Mouse (Mus musculus) liver, adult (tissue): ENCODE data around the gene Rassf4.

Experiments
- GATA4 ChIP-seq: IDR thresholded peaks from 2 replicates; pipeline ENCODE4 v1.6.1; 2014; ENCODE audit warnings: mild to moderate bottlenecking, low read length; ENCODE audit not compliant: insufficient replicate concordance

Rassf4 gene

GRCm38 (mm10) chr6:116653684-116654454 lies 19.9 kb downstream of the Rassf4 start:
- TF ChIP-seq GATA4: no peak

- no peak for TF ChIP-seq GATA4
Measured at GRCm38 (mm10) chr6:116653191-116653590, 20.6 kb downstream of the Rassf4 start.

- TF ChIP-seq GATA4: no peak
Measured at GRCm38 (mm10) chr6:116651437-116652118, 22.2 kb downstream of the Rassf4 start.

GRCm38 (mm10) chr6:116650406-116650805 lies 23.3 kb downstream of the Rassf4 start, which contains the start of gene Depp1:
Gene Depp1 (plus strand): TSS chr6:116650609.
- TF ChIP-seq GATA4: no peak

- TF ChIP-seq GATA4: no peak
Measured at GRCm38 (mm10) chr6:116649811-116650210, 23.9 kb downstream of the Rassf4 start.

GRCm38 (mm10) chr6:116647763-116648162 lies 26.0 kb downstream of the Rassf4 start:
- TF ChIP-seq GATA4: no peak

GRCm38 (mm10) chr6:116644335-116644734 lies 29.4 kb downstream of the Rassf4 start:
- no peak for TF ChIP-seq GATA4

- TF ChIP-seq GATA4: no peak
Measured at GRCm38 (mm10) chr6:116643881-116644280, 29.9 kb downstream of the Rassf4 start.

GRCm38 (mm10) chr6:116642942-116643341 lies 30.8 kb downstream of the Rassf4 start:
- no peak for TF ChIP-seq GATA4

- no peak; the same call in 1 of the 2 replicates for TF ChIP-seq GATA4
Measured at GRCm38 (mm10) chr6:116639663-116640062, 34.1 kb downstream of the Rassf4 start.

- no peak for TF ChIP-seq GATA4
Measured at GRCm38 (mm10) chr6:116638871-116639270, 34.9 kb downstream of the Rassf4 start.

GRCm38 (mm10) chr6:116637496-116637895 lies 36.3 kb downstream of the Rassf4 start:
- TF ChIP-seq GATA4: peak; percentile 34; the same call in 1 of the 2 replicates

GRCm38 (mm10) chr6:116636581-116637235 lies 37.0 kb downstream of the Rassf4 start:
- no peak for TF ChIP-seq GATA4

- peak; percentile 92 for TF ChIP-seq GATA4
Measured at GRCm38 (mm10) chr6:116635251-116636180, 38.2 kb downstream of the Rassf4 start.
